Mouse (Mus musculus): ENCODE data around the gene Gm3005. TPM values are rescaled to one million over a fixed set of nuclear protein-coding genes. Genes with fewer than 3 reads are reported as not detected.

The Gm3005 gene
- not detected in 2 replicates for total RNA-seq (2023)

DNA sequence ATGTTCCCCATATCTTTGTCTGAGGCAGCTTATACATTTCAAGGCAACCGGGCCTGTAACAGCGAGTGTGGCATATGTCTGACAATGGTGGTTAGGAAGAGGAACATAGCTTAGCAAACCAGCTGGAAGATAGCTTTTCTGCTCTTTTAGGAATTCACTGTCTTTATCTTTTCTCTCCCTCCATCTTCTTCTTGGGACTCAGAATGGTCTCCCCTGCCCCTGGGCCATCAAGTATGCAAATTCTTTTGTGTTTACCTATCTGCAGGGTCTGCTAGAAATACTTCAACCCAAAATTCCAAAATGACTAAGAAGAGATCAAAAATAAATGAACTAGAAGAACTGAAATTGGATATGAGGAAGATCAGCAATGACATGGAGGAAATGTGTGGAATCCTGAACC, at the start of gene Gm3005:
Gm3005 (plus strand) TSS at position 301 of the 400 bp plus-strand sequence.

DNA sequence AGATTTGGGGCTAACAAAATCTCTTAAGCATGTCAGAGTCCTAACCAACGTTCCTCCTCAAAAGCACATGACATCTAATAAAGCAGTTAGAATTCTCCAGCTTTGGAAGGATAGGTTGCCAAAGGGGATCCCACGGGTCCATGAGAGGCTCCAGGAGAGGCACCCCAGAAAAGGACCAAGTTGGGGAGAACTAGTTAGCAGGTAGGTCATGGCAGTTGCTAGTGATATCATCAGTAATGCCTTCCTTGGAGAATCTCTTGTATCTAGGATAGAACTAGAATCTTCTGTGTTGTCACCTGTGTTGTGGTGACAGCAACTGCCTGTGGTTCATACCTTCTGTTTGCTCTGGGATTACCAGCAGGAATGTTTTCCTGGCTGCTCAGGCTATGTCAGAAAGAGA, 33.1 kb upstream of the Gm3005 start, which contains the start of gene Gm10413:
Gm10413 (plus strand) TSS at position 301 of the 400 bp plus-strand sequence.

GRCm38 (mm10) chr14:3412314-3412713, 15.6 kb upstream of the Gm3005 start, which contains the start of gene Gm10409:
TSS of gene Gm10409 (plus strand) at chr14:3412614.

GRCm38 (mm10) chr14:3449079-3449478, 21.2 kb downstream of the Gm3005 start, which contains the start of gene Gm10408:
TSS of gene Gm10408 (plus strand) at chr14:3449379.

DNA sequence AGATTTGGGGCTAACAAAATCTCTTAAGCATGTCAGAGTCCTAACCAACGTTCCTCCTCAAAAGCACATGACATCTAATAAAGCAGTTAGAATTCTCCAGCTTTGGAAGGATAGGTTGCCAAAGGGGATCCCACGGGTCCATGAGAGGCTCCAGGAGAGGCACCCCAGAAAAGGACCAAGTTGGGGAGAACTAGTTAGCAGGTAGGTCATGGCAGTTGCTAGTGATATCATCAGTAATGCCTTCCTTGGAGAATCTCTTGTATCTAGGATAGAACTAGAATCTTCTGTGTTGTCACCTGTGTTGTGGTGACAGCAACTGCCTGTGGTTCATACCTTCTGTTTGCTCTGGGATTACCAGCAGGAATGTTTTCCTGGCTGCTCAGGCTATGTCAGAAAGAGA, 206.3 kb downstream of the Gm3005 start, which contains the start of gene Gm3012:
Gm3012 (plus strand) TSS at position 301 of the 400 bp plus-strand sequence.

Other genes starting within 250 kb of the Gm3005 start
- not detected in 2 replicates for gene Gm5795, start 239.8 kb upstream of the Gm3005 start, total RNA-seq (2023)
- gene D830030K20Rik, start 219.6 kb upstream of the Gm3005 start, total RNA-seq (2023) = not detected in 2 replicates
- not detected in 2 replicates for gene Gm2956, start 95.5 kb upstream of the Gm3005 start, total RNA-seq (2023)
- gene Gm10413, start 33.0 kb upstream of the Gm3005 start, total RNA-seq (2023) = not detected in 2 replicates
- not detected in 2 replicates for gene Gm10409, start 15.5 kb upstream of the Gm3005 start, total RNA-seq (2023)
- not detected in 2 replicates for gene Gm10408, start 21.3 kb downstream of the Gm3005 start, total RNA-seq (2023)
- gene Gm3012, start 206.4 kb downstream of the Gm3005 start, total RNA-seq (2023) = not detected in 2 replicates
- not detected in 2 replicates for gene Gm3020, start 223.9 kb downstream of the Gm3005 start, total RNA-seq (2023)